Mouse (Mus musculus) CH12.LX (cell line): ENCODE data around the gene Mob4.

Source experiments
- CHD1 ChIP-seq: IDR thresholded peaks from 2 replicates; pipeline ENCODE4 v1.6.1; 2012; ENCODE audit warnings: low read depth, low read length, improper control_type of control experiment, inconsistent platforms
- CTCF ChIP-seq, 2 experiments: IDR thresholded peaks in 1 of 2; conservative IDR thresholded peaks in 1 of 2; 2 replicates each; pipeline ENCODE4 v1.5.1; 2011 to 2012; ENCODE audit warnings: low read depth in 2 of 2, low read length in 2 of 2, improper control_type of control experiment in 1 of 2, inconsistent platforms in 1 of 2, mild to moderate bottlenecking in 1 of 2, moderate library complexity in 1 of 2
- E2F4 ChIP-seq: IDR thresholded peaks from 2 replicates; pipeline ENCODE4 v1.6.1; 2011; ENCODE audit warnings: low read depth, low read length, improper control_type of control experiment; ENCODE audit not compliant: insufficient replicate concordance
- ELF1 ChIP-seq: IDR thresholded peaks from 2 replicates; pipeline ENCODE4 v1.6.1; 2014; ENCODE audit warnings: low read depth, mild to moderate bottlenecking, inconsistent platforms, low read length, improper control_type of control experiment
- EP300 ChIP-seq: IDR thresholded peaks from 2 replicates; pipeline ENCODE4 v1.6.1; 2011; ENCODE audit warnings: low read length, improper control_type of control experiment
- GABPA ChIP-seq: IDR thresholded peaks from 2 replicates; pipeline ENCODE4 v1.6.1; 2012; ENCODE audit warnings: low read depth, low read length, improper control_type of control experiment, inconsistent platforms; ENCODE audit not compliant: insufficient replicate concordance
- KAT2A ChIP-seq: IDR thresholded peaks from 2 replicates; pipeline ENCODE4 v1.6.1; 2012; ENCODE audit warnings: low read length, improper control_type of control experiment, inconsistent platforms; ENCODE audit not compliant: insufficient replicate concordance
- MYC ChIP-seq: IDR thresholded peaks from 2 replicates; pipeline ENCODE4 v1.6.1; 2011; ENCODE audit warnings: low read depth, mild to moderate bottlenecking, improper control_type of control experiment, low read length
- POLR2A ChIP-seq: IDR thresholded peaks from 2 replicates; pipeline ENCODE4 v1.6.1; 2011; ENCODE audit warnings: low read depth, mild to moderate bottlenecking, improper control_type of control experiment, low read length
- USF1 ChIP-seq: IDR thresholded peaks from 2 replicates; pipeline ENCODE4 v1.6.1; 2014; ENCODE audit warnings: low read depth, mild to moderate bottlenecking, inconsistent platforms, low read length, improper control_type of control experiment
- USF2 ChIP-seq: conservative IDR thresholded peaks from 2 replicates; pipeline ENCODE4 v1.6.1; 2011; ENCODE audit warnings: low read depth, low read length, improper control_type of control experiment
- ZC3H11A ChIP-seq: IDR thresholded peaks from 2 replicates; pipeline ENCODE4 v1.6.1; 2012; ENCODE audit warnings: low read depth, mild to moderate bottlenecking, inconsistent platforms, low read length, improper control_type of control experiment
- ZMIZ1 ChIP-seq: IDR thresholded peaks from 2 replicates; pipeline ENCODE4 v1.6.1; 2012; ENCODE audit warnings: low read depth, mild to moderate bottlenecking, inconsistent platforms, low read length, improper control_type of control experiment
- ZNF384 ChIP-seq: IDR thresholded peaks from 2 replicates; pipeline ENCODE4 v1.6.1; 2012; ENCODE audit warnings: low read depth, low read length, improper control_type of control experiment, inconsistent platforms

- TF ChIP-seq EP300 (no peak), POLR2A (no peak), ZNF384 (no peak), ZC3H11A (no peak), USF2 (no peak), MYC (no peak), GABPA (no peak), CTCF (conservative IDR thresholded peaks at IDR 0.05 in 1 of 2, IDR thresholded peaks at IDR 0.05 in 1 of 2; ENCODE audit: low read depth in 2 of 2, low read length in 2 of 2) (no peak), USF1 (no peak), ELF1 (no peak), CHD1 (no peak), ZMIZ1 (no peak), E2F4 (no peak), KAT2A (no peak)
Observed at GRCm38 (mm10) chr1:55158211-55158610, 27.2 kb downstream of the Mob4 start.
